Mouse (Mus musculus) liver, embryonic 12.5 days (tissue): ENCODE data around the gene Trank1. TPM values are rescaled to one million over a fixed set of nuclear protein-coding genes. Genes with fewer than 3 reads are reported as not detected.

Source experiments
- ATAC-seq: fragments of 200-750 bp; cut with Nextera tagmentation; 2 replicates; pipeline ENCODE4 v1.8.0; 2017; ENCODE audit warnings: moderate number of reproducible peaks, mild to moderate bottlenecking, moderate library complexity
- H3K27ac ChIP-seq: fragments of 300-500 bp; sonication (generic); 2 replicates; pipeline ENCODE4 v1.5.1; 2016; ENCODE audit warnings: mild to moderate bottlenecking
- H3K27me3 ChIP-seq: fragments of 300-500 bp; sonication (generic); replicated peaks from 2 replicates; pipeline ENCODE4 v1.6.1; 2016; ENCODE audit warnings: mild to moderate bottlenecking, moderate library complexity
- H3K36me3 ChIP-seq: fragments of 300-500 bp; sonication (generic); 2 replicates; pipeline ENCODE4 v1.6.1; 2016; ENCODE audit warnings: mild to moderate bottlenecking, moderate library complexity
- H3K4me1 ChIP-seq: fragments of 300-500 bp; sonication (generic); 2 replicates; pipeline ENCODE4 v1.6.1; 2016
- H3K4me2 ChIP-seq: fragments of 300-500 bp; sonication (generic); 2 replicates; pipeline ENCODE4 v1.6.1; 2016; ENCODE audit warnings: mild to moderate bottlenecking, moderate library complexity
- H3K4me3 ChIP-seq: fragments of 300-500 bp; sonication (generic); 2 replicates; pipeline ENCODE4 v1.5.1; 2016; ENCODE audit warnings: mild to moderate bottlenecking, moderate library complexity
- H3K9ac ChIP-seq: fragments of 300-500 bp; sonication (generic); 2 replicates; pipeline ENCODE4 v1.6.1; 2016; ENCODE audit warnings: mild to moderate bottlenecking, moderate library complexity
- H3K9me3 ChIP-seq: fragments of 300-500 bp; sonication (generic); replicated peaks from 2 replicates; pipeline ENCODE4 v1.6.1; 2016; ENCODE audit warnings: mild to moderate bottlenecking, moderate library complexity
- WGBS: fragments of 180-500 bp; shearing (Covaris S2); methylation state at CpG from one replicate; pipeline ENCODE4 v1.1.7; 2016; ENCODE audit not compliant: insufficient replicate concordance; 5-methylcytosine and 5-hydroxymethylcytosine counted together
- polyA plus RNA-seq: library from polyadenylated mRNA; unstranded; fragments of >200 nt; fragmentation: Nextera tagmentation; extraction: Ambion mirVana; gene quantifications from 2 replicates; pipeline ENCODE4 v1.2.1, GENCODE M21; 2016

Gene Trank1
- polyA plus RNA-seq, 1 experiment from 2014 or later = not detected

DNA sequence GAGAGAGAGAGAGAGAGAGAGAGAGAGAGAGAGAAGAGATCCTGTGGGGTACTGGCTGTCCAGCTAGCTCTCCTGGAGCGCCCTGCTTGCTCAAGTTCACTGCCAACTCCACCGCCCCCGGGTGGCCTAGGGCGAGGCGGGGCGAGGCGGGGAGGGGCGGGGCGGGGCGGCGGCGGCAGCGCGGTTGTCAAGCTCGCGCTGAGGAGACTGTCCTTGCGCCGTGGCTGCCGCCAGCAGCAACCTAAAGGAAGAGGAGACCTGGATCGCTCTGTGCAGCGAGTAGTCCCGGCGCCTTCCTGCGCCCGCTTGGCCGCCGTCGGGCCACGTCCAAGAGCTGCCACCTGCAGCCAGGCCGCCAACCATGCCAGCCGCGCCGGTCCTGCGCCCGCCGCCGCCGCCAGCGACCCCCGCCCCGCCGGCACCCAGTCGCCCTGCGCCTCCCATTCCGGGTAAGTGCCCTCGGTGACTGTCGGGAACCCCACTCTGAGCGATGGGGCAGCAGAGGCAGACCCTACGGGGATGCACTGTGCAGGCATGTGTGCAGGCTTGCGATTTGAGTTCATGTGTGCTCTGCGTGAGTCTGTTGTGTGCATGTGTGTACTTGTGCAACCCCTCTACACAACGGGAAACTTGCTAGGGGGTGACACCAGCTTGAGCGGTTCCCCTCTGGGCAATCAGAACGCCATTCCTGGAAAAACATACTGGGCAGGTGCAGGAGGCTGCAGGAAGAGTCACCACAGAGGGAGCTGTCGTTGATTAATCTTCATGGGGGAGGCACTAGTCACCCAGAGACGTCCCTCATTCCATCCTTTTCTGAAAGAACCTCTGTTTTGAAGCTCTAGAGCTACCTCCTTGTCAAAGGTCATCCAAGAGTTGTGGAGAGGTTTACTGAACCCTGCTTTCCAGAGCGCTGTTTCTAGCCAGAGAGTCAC lies 127.6 kb downstream of the Trank1 start, which contains the start of gene Dclk3:
TSS of gene Dclk3 (plus strand) at position 178 of the 932 bp plus-strand sequence.
- no peak within 1 kb of the TSS for H3K9ac ChIP-seq
- peak within 1 kb of the TSS; percentile 50 for H3K4me3 ChIP-seq
- H3K27ac ChIP-seq = no peak within 1 kb of the TSS
- WGBS = 4% methylated on average over 51 of the region's 57 CpGs
- peaks cover 8% of the 10 kb centered on the region; the same call in 1 of the 2 replicates for H3K4me1 ChIP-seq
- peak within 1 kb of the TSS; percentile 74 for H3K4me2 ChIP-seq
- peaks cover 58% of the 10 kb centered on the region for H3K27me3 ChIP-seq
- H3K9me3 ChIP-seq = no peaks in the 10 kb centered on the region
- ATAC-seq = 0 out of 2 replicates have a peak, but pooled peaks have one; percentile 42
- H3K36me3 ChIP-seq = no peaks in the 10 kb centered on the region

DNA sequence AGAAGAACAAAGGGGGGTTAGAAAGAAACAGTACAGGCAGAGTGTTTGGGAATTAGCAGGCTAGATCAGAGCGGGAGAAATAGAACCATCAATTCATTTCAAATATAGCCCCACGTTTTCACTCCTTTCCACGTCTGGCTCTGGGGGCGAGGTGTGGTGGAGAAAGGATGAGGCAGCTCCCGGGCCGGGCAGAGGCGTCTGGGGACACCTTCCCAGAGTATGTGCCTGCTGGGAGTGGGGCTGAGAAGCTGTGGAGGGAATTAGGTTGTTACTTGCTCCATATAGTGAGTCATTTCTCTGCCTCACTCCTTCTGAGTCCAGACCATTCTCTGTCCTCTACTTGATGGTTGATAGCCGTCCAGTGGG lies 128.3 kb downstream of the Trank1 start:
- no peak overlapping the region for H3K4me2 ChIP-seq

DNA sequence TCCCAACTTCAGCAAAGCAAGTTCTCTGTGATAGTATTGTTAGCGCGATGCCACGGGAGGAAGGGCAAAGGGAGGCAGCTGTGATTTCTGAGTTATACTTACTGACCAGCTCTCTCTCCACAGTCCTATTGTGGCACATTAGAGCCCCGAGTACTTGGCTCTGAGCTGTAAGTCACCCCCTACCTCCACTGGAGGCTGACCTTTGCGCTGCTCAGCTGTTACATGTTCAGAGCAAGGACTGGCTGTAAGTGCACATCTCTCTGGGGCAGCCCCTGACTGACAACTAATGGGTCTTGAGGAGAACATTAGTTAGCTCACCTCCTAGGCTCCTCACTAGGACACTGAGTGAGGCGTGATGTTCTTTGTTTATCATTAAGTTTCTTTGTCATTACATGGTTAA lies 128.9 kb downstream of the Trank1 start:
- Histone ChIP-seq H3K9me3 (no peaks in the 10 kb centered on the region), H3K4me3 (no peak overlapping the region), H3K36me3 (no peaks in the 10 kb centered on the region), H3K4me2 (no peak overlapping the region), H3K9ac (no peak overlapping the region), H3K27ac (no peak overlapping the region), H3K4me1 (peaks cover 8% of the 10 kb centered on the region; the same call in 1 of the 2 replicates), H3K27me3 (peaks cover 58% of the 10 kb centered on the region)
- WGBS = 56% methylated on average over 6 of the region's 6 CpGs
- no peak for ATAC-seq

More for the DNA sequence above, 128.3 kb downstream of the Trank1 start:
- H3K4me1 ChIP-seq = peaks cover 8% of the 10 kb centered on the region; the same call in 1 of the 2 replicates
- H3K9me3 ChIP-seq = no peaks in the 10 kb centered on the region
- no peak overlapping the region for H3K27ac ChIP-seq
- H3K4me3 ChIP-seq = no peak overlapping the region
- no peaks in the 10 kb centered on the region for H3K36me3 ChIP-seq
- ATAC-seq = no peak
- H3K27me3 ChIP-seq = peaks cover 58% of the 10 kb centered on the region
- H3K9ac ChIP-seq = no peak overlapping the region
- 42% methylated on average over 8 of the region's 8 CpGs for WGBS

GRCm38 (mm10) chr9:111441151-111441550 lies 129.6 kb downstream of the Trank1 start:
- H3K36me3 ChIP-seq = no peaks in the 10 kb centered on the region
- H3K4me2 ChIP-seq = no peak overlapping the region
- no peak for ATAC-seq
- peaks cover 8% of the 10 kb centered on the region; the same call in 1 of the 2 replicates for H3K4me1 ChIP-seq
- no peak overlapping the region for H3K27ac ChIP-seq
- H3K9me3 ChIP-seq = no peaks in the 10 kb centered on the region
- no peak overlapping the region for H3K9ac ChIP-seq
- H3K27me3 ChIP-seq = peaks cover 54% of the 10 kb centered on the region
- WGBS = 67% methylated on average over 2 of the region's 2 CpGs
- no peak overlapping the region for H3K4me3 ChIP-seq

Other genes with a start within 250 kb of the Trank1 start
- gene Lrrfip2, start 194.1 kb upstream of the Trank1 start, polyA plus RNA-seq = 29.5 and 30.6 TPM in 2 replicates
- 33.6 and 35.8 TPM in 2 replicates for gene Mlh1, start 39.9 kb upstream of the Trank1 start, polyA plus RNA-seq
- 11.2 and 11.7 TPM in 2 replicates for gene Epm2aip1, start 39.8 kb upstream of the Trank1 start, polyA plus RNA-seq
- 0.07 and 0.13 TPM in 2 replicates for gene Dclk3, start 127.3 kb downstream of the Trank1 start, polyA plus RNA-seq